Mouse (Mus musculus) heart, postnatal 0 days (tissue): ENCODE results near the gene Tmem174.

Source experiments
- CTCF ChIP-seq: IDR thresholded peaks from 2 replicates; pipeline ENCODE4 v1.5.1; 2016; ENCODE audit warnings: antibody characterized with exemption, control low read depth, low read depth
- EP300 ChIP-seq: IDR thresholded peaks from 2 replicates; pipeline ENCODE4 v1.6.1; 2016; ENCODE audit warnings: antibody characterized with exemption, low read depth

DNA sequence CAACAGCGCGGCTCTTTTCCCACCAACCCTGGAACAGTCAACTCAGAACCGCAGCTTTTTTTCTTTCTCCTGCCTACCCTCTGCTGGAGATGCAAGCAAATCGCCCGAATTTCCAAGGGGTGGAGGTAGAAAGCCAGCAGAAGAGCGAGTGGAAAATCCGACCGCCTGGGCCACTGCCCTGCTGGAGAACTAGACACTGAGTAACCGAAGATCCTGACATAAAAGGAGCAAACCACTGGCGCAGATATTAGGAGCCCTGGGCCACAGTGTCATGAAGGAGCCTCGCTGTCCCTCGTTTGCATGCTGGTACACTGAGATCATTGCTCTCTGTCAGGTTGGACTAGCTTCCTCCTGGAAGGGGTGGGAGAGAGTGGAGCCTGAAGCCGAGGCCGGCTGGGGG lies 49.6 kb downstream of the Tmem174 start:
- TF ChIP-seq CTCF (no peak; the same call in 1 of the 2 replicates), EP300 (no peak)
